Mouse (Mus musculus): ENCODE data around the gene Pbx2. TPM values are rescaled to one million over a fixed set of nuclear protein-coding genes. Genes with fewer than 3 reads are reported as not detected.

Gene Pbx2
- polyA plus RNA-seq, 1 experiment: 88.3 TPM

GRCm38 (mm10) chr17:34593752-34594525, 2.9 kb downstream of the Pbx2 start:
- Histone ChIP-seq H3K4me1 (ENCODE audit: control insufficient read depth, insufficient read depth, low read length) (0 out of 2 replicates have a peak, but pooled peaks cover 3% of the 10 kb centered on the region), H3K4me3 (replicated peaks; ENCODE audit: extremely low read depth, low read depth, low read length) (no peak overlapping the region)
- no peak for DNase-seq
- TF ChIP-seq POLR2A (IDR thresholded peaks at IDR 0.05; ENCODE audit: borderline replicate concordance, extremely low read depth, low read depth, low read length): no peak
- no peak for TF ChIP-seq CTCF (IDR thresholded peaks at IDR 0.05; ENCODE audit: insufficient read depth, low read length)
- WGBS: 48% methylated on average over 34 of the region's 34 CpGs

- WGBS: 55% methylated on average over 8 of the region's 8 CpGs
- H3K4me3 ChIP-seq (replicated peaks; ENCODE audit: extremely low read depth, low read depth, low read length): no peak overlapping the region
- TF ChIP-seq POLR2A (IDR thresholded peaks at IDR 0.05; ENCODE audit: borderline replicate concordance, extremely low read depth, low read depth, low read length) (no peak), CTCF (IDR thresholded peaks at IDR 0.05; ENCODE audit: insufficient read depth, low read length) (no peak)
- H3K4me1 ChIP-seq (ENCODE audit: control insufficient read depth, insufficient read depth, low read length): no peaks in the 10 kb centered on the region
- no peak for DNase-seq
Observed at GRCm38 (mm10) chr17:34596098-34596497, 5.0 kb downstream of the Pbx2 start.

GRCm38 (mm10) chr17:34597566-34598095, 6.6 kb downstream of the Pbx2 start, which contains the start of gene Ager:
Gene Ager (plus strand): TSS chr17:34597862.
- DNase-seq: peak; percentile 74
- H3K4me3 ChIP-seq (replicated peaks; ENCODE audit: extremely low read depth, low read depth, low read length): peak within 1 kb of the TSS; percentile 31
- no peaks in the 10 kb centered on the region; the same call in 1 of the 2 replicates for H3K4me1 ChIP-seq (ENCODE audit: control insufficient read depth, insufficient read depth, low read length)
- WGBS: 19% methylated on average over 6 of the region's 6 CpGs
- TF ChIP-seq CTCF (IDR thresholded peaks at IDR 0.05; ENCODE audit: insufficient read depth, low read length): no peak
- TF ChIP-seq POLR2A (IDR thresholded peaks at IDR 0.05; ENCODE audit: borderline replicate concordance, extremely low read depth, low read depth, low read length): peak; percentile 86; the same call in 1 of the 2 replicates

- 67% methylated on average over 9 of the region's 9 CpGs for WGBS
- no peak for TF ChIP-seq CTCF (IDR thresholded peaks at IDR 0.05; ENCODE audit: insufficient read depth, low read length)
- TF ChIP-seq POLR2A (IDR thresholded peaks at IDR 0.05; ENCODE audit: borderline replicate concordance, extremely low read depth, low read depth, low read length): no peak
- no peak for DNase-seq
- peaks cover 6% of the 10 kb centered on the region; the same call in 1 of the 2 replicates for H3K4me1 ChIP-seq (ENCODE audit: control insufficient read depth, insufficient read depth, low read length)
- no peak overlapping the region for H3K4me3 ChIP-seq (replicated peaks; ENCODE audit: extremely low read depth, low read depth, low read length)
Observed at GRCm38 (mm10) chr17:34599891-34600290, 8.8 kb downstream of the Pbx2 start.

- 69% methylated on average over 12 of the region's 12 CpGs for whole genome bisulfite sequencing
- Histone ChIP-seq H3K4me3 (replicated peaks; ENCODE audit: extremely low read depth, low read depth, low read length) (no peak overlapping the region), H3K4me1 (ENCODE audit: control insufficient read depth, insufficient read depth, low read length) (peaks cover 11% of the 10 kb centered on the region)
- DNase-seq: no peak
- TF ChIP-seq POLR2A (IDR thresholded peaks at IDR 0.05; ENCODE audit: borderline replicate concordance, extremely low read depth, low read depth, low read length): peak; percentile 9; the same call in 1 of the 2 replicates
- no peak for TF ChIP-seq CTCF (IDR thresholded peaks at IDR 0.05; ENCODE audit: insufficient read depth, low read length)
Observed at GRCm38 (mm10) chr17:34601796-34602195, 10.7 kb downstream of the Pbx2 start.

GRCm38 (mm10) chr17:34603375-34604060, 12.5 kb downstream of the Pbx2 start, which contains the start of gene Rnf5:
Gene Rnf5 (minus strand): TSS chr17:34603690.
- TF ChIP-seq CTCF (IDR thresholded peaks at IDR 0.05; ENCODE audit: insufficient read depth, low read length) (no peak), POLR2A (IDR thresholded peaks at IDR 0.05; ENCODE audit: borderline replicate concordance, extremely low read depth, low read depth, low read length) (peak; percentile 75; the same call in 1 of the 2 replicates)
- Histone ChIP-seq H3K4me1 (ENCODE audit: control insufficient read depth, insufficient read depth, low read length) (peaks cover 12% of the 10 kb centered on the region), H3K4me3 (replicated peaks; ENCODE audit: extremely low read depth, low read depth, low read length) (peak within 1 kb of the TSS; percentile 99)
- under 1% methylated on average over 30 of the region's 30 CpGs for WGBS
- peak; percentile 95 for DNase-seq

- Histone ChIP-seq H3K4me1 (ENCODE audit: control insufficient read depth, insufficient read depth, low read length) (peaks cover 12% of the 10 kb centered on the region), H3K4me3 (replicated peaks; ENCODE audit: extremely low read depth, low read depth, low read length) (peak within 1 kb of the TSS; percentile 99)
- TF ChIP-seq POLR2A (IDR thresholded peaks at IDR 0.05; ENCODE audit: borderline replicate concordance, extremely low read depth, low read depth, low read length): peak; percentile 97
- TF ChIP-seq CTCF (IDR thresholded peaks at IDR 0.05; ENCODE audit: insufficient read depth, low read length): no peak
- DNase-seq: peak; percentile 95
- under 1% methylated on average over 35 of the region's 35 CpGs for WGBS
Observed at GRCm38 (mm10) chr17:34604061-34604508, 13.0 kb downstream of the Pbx2 start, which contains the start of gene Agpat1. Gene Agpat1 (plus strand): TSS chr17:34604262.

GRCm38 (mm10) chr17:34604511-34605237, 13.6 kb downstream of the Pbx2 start:
- TF ChIP-seq CTCF (IDR thresholded peaks at IDR 0.05; ENCODE audit: insufficient read depth, low read length) (no peak), POLR2A (IDR thresholded peaks at IDR 0.05; ENCODE audit: borderline replicate concordance, extremely low read depth, low read depth, low read length) (no peak)
- Histone ChIP-seq H3K4me3 (replicated peaks; ENCODE audit: extremely low read depth, low read depth, low read length) (peak overlapping the region; percentile 65), H3K4me1 (ENCODE audit: control insufficient read depth, insufficient read depth, low read length) (peaks cover 12% of the 10 kb centered on the region)
- 15% methylated on average over 24 of the region's 24 CpGs for WGBS
- no peak for DNase-seq

Measured in lung, adult 2 months (tissue).